Mouse (Mus musculus) spleen, adult 2 months (tissue): ENCODE measurements around the gene Agl.

Experiments
- CTCF ChIP-seq: fragments of 200-500 bp; IDR thresholded peaks from 2 replicates; pipeline ENCODE4 v1.5.1; 2011; ENCODE audit warnings: mild to moderate bottlenecking, inconsistent platforms; ENCODE audit not compliant: insufficient read depth, insufficient read length, insufficient replicate concordance; ENCODE audit errors: extremely low read depth
- POLR2A ChIP-seq: fragments of 200-500 bp; IDR thresholded peaks from 2 replicates; pipeline ENCODE4 v1.6.1; 2011; ENCODE audit warnings: low read depth, low read length, inconsistent platforms

DNA sequence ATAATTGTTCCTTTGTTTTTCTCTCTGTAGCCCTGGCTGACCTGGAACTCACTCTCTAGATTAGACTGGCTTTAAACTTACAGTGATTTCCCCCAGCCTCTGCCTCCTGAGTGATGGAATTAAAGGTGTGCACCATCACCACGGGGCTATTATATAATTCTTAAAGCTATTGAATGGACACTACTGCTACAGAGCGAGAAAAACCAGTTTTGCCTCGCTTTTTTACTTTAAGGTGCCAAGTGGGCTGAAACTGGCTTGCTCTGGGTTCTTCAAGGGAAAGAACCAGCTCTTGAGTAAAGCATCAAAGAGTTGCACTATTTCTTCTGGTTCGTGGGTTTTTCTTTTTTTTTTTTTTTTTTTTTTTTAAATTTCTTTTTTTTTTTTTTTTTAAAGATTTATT lies 85.0 kb downstream of the Agl start:
- TF ChIP-seq CTCF (no peak), POLR2A (no peak)
